Mouse (Mus musculus) gastrocnemius, adult 18-20 months (tissue): ENCODE measurements around the gene Tsn. TPM values are rescaled to one million over a fixed set of nuclear protein-coding genes. Genes with fewer than 3 reads are reported as not detected.

Source experiments
- total RNA-seq, 2 experiments: library from RNA; stranded (reverse); gene quantifications; 2 replicates each; pipeline ENCODE4 v1.2.3; 2021

Gene Tsn
- total RNA-seq, 2 experiments from 2014 or later, result 51.5 to 53.4 TPM

Other genes with a start within 250 kb of the Tsn start
- gene Gm29106, start 135.2 kb downstream of the Tsn start, total RNA-seq, result not detected
- gene Nifk, start 10.1 kb upstream of the Tsn start, total RNA-seq, result 10 to 100 TPM; 14.8 to 14.9 TPM
- 10 to 100 TPM; 45.3 to 47.4 TPM for gene Clasp1, start 77.3 kb upstream of the Tsn start, total RNA-seq